Mouse (Mus musculus) cerebellum, postnatal 10 days (tissue): ENCODE data around the gene Pdpn.
A peak's percentile ranks its signal among the peaks of the same experiment; 100 is the strongest.
"Not testable (repeated sequence)": the region's sequence is repeated elsewhere in the genome, so short reads cannot be mapped to it uniquely, and the experiment has no call there.

Source experiments
- DNase-seq, 2 experiments: peaks; one replicate each; pipeline ENCODE4 v3.0.0; 2021; ENCODE audit warnings: mixed read lengths in 2 of 2

The Pdpn gene

GRCm38 (mm10) chr4:143299325-143300070 is at the start of gene Pdpn:
Gene Pdpn (minus strand): TSS chr4:143299564.
- peak; percentile 62 to 81 for DNase-seq

GRCm38 (mm10) chr4:143348678-143349077 is 49.3 kb upstream of the Pdpn start:
- peak; percentile 48 to 65 for DNase-seq

- DNase-seq = not testable (repeated sequence)
Observed at GRCm38 (mm10) chr4:143345491-143345890, 46.1 kb upstream of the Pdpn start.

GRCm38 (mm10) chr4:143341470-143341869 is 42.1 kb upstream of the Pdpn start:
- DNase-seq = peak; percentile 65 to 74

GRCm38 (mm10) chr4:143339808-143340207 is 40.4 kb upstream of the Pdpn start:
- no peak for DNase-seq

GRCm38 (mm10) chr4:143336096-143336495 is 36.7 kb upstream of the Pdpn start:
- peak in 1 of 2 experiments; percentile 14 for DNase-seq

- no peak for DNase-seq
Observed at GRCm38 (mm10) chr4:143334995-143335394, 35.6 kb upstream of the Pdpn start.

GRCm38 (mm10) chr4:143334145-143334544 is 34.8 kb upstream of the Pdpn start:
- no peak for DNase-seq

- no peak for DNase-seq
Observed at GRCm38 (mm10) chr4:143331787-143332186, 32.4 kb upstream of the Pdpn start.

GRCm38 (mm10) chr4:143330566-143330965 is 31.2 kb upstream of the Pdpn start:
- peak; percentile 20 to 28 for DNase-seq

- DNase-seq = peak; percentile 94 to 97
Observed at GRCm38 (mm10) chr4:143325625-143325941, 26.2 kb upstream of the Pdpn start.

- DNase-seq = no peak
Observed at GRCm38 (mm10) chr4:143324925-143325624, 25.7 kb upstream of the Pdpn start.

- DNase-seq = no peak
Observed at GRCm38 (mm10) chr4:143324176-143324924, 25.0 kb upstream of the Pdpn start.

- no peak for DNase-seq
Observed at GRCm38 (mm10) chr4:143313299-143313698, 13.9 kb upstream of the Pdpn start.

GRCm38 (mm10) chr4:143311341-143311740 is 12.0 kb upstream of the Pdpn start:
- peak; percentile 53 to 56 for DNase-seq

- no peak for DNase-seq
Observed at GRCm38 (mm10) chr4:143305987-143306772, 6.8 kb upstream of the Pdpn start.

- no peak for DNase-seq
Observed at GRCm38 (mm10) chr4:143305031-143305430, 5.7 kb upstream of the Pdpn start.

GRCm38 (mm10) chr4:143302279-143302890 is 3.0 kb upstream of the Pdpn start:
- DNase-seq = no peak

- DNase-seq = no peak
Observed at GRCm38 (mm10) chr4:143301875-143302274, 2.5 kb upstream of the Pdpn start.

GRCm38 (mm10) chr4:143301042-143301441 is 1.7 kb upstream of the Pdpn start:
- no peak for DNase-seq

GRCm38 (mm10) chr4:143300113-143300688 is 837 bp upstream of the Pdpn start:
- no peak for DNase-seq
